Mouse (Mus musculus) thymus, postnatal 36 days (tissue): ENCODE results near the gene Gm20518.

ENCODE experiments used
- DNase-seq, 2 experiments: peaks; one replicate each; pipeline ENCODE4 v3.0.0; 2022; ENCODE audit warnings: mixed read lengths in 2 of 2

The Gm20518 gene

GRCm38 (mm10) chr16:17838051-17838450 lies 53.4 kb downstream of the Gm20518 start, which contains the start of gene Car15:
Gene Car15 (minus strand): TSS chr16:17838364.
- no peak for DNase-seq

GRCm38 (mm10) chr16:17835481-17835880 lies 56.0 kb downstream of the Gm20518 start:
- no peak for DNase-seq

- DNase-seq, result no peak
Measured at GRCm38 (mm10) chr16:17834543-17834942, 56.9 kb downstream of the Gm20518 start.

GRCm38 (mm10) chr16:17833681-17834399 lies 57.6 kb downstream of the Gm20518 start:
- DNase-seq, result no peak

GRCm38 (mm10) chr16:17833321-17833680 lies 58.2 kb downstream of the Gm20518 start:
- DNase-seq, result no peak

GRCm38 (mm10) chr16:17832821-17833220 lies 58.6 kb downstream of the Gm20518 start, which contains the start of gene B830017H08Rik:
Gene B830017H08Rik (plus strand): TSS chr16:17833121.
- DNase-seq, result no peak

- DNase-seq, result no peak
Measured at GRCm38 (mm10) chr16:17831781-17832180, 59.7 kb downstream of the Gm20518 start.

- no peak for DNase-seq
Measured at GRCm38 (mm10) chr16:17830385-17831178, 60.9 kb downstream of the Gm20518 start.

GRCm38 (mm10) chr16:17828867-17829266 lies 62.6 kb downstream of the Gm20518 start:
- no peak for DNase-seq

- no peak for DNase-seq
Measured at GRCm38 (mm10) chr16:17828229-17828628, 63.2 kb downstream of the Gm20518 start.

- DNase-seq, result no peak
Measured at GRCm38 (mm10) chr16:17826500-17826899, 65.0 kb downstream of the Gm20518 start.

GRCm38 (mm10) chr16:17816528-17816927 lies 74.9 kb downstream of the Gm20518 start:
- DNase-seq, result no peak

- peak; percentile 76 to 77 for DNase-seq
Measured at GRCm38 (mm10) chr16:17815411-17816402, 75.8 kb downstream of the Gm20518 start.

- DNase-seq, result no peak
Measured at GRCm38 (mm10) chr16:17813173-17813572, 78.3 kb downstream of the Gm20518 start.

GRCm38 (mm10) chr16:17812120-17812519 lies 79.4 kb downstream of the Gm20518 start:
- no peak for DNase-seq

- no peak for DNase-seq
Measured at GRCm38 (mm10) chr16:17809711-17810110, 81.8 kb downstream of the Gm20518 start.

GRCm38 (mm10) chr16:17809125-17809524 lies 82.3 kb downstream of the Gm20518 start:
- DNase-seq, result no peak

GRCm38 (mm10) chr16:17807192-17808009 lies 84.1 kb downstream of the Gm20518 start:
- DNase-seq, result peak; percentile 91 to 92

- no peak for DNase-seq
Measured at GRCm38 (mm10) chr16:17806581-17807191, 84.8 kb downstream of the Gm20518 start.

GRCm38 (mm10) chr16:17804982-17805381 lies 86.5 kb downstream of the Gm20518 start:
- no peak for DNase-seq

GRCm38 (mm10) chr16:17804449-17804912 lies 87.0 kb downstream of the Gm20518 start:
- peak; percentile 35 for DNase-seq
